18 mouse cellular contexts compared by ENCODE assay signal in genomic region chr2:173420481-173420880, GRCm38 (mm10).
DNase-seq lines count a peak whose midpoint lies in the region; ATAC-seq and TF ChIP-seq lines count a peak whose summit lies in the region.
"Had no signal": no experiment of that assay in that cellular context is flagged by ENCODE, and none has a peak within 500 bp of the region (broad histone marks: within the 10 kb centered on the region; RNA-seq: fewer than 3 reads in every experiment).

No protein-coding gene starts in this region.

- 0 out of 2 replicates have a peak overlapping the region, but pooled peaks have one; percentile 24 for H3K27ac ChIP-seq in hindbrain, embryonic 10.5 days
- H3K27ac ChIP-seq in hindbrain, embryonic 11.5 days (ENCODE audit: low read depth, low read length): no peak overlapping the region
- 0 out of 2 replicates have a peak overlapping the region, but pooled peaks have one; percentile 7 for H3K27ac ChIP-seq in midbrain, embryonic 10.5 days (replicated peaks)
- no peak overlapping the region for H3K27ac ChIP-seq in midbrain, postnatal 0 days (ENCODE audit: low read depth, low read length)
- H3K27ac ChIP-seq in embryonic facial prominence, embryonic 13.5 days: peak overlapping the region; percentile 33; the same call in 1 of the 2 replicates
- 0 out of 2 replicates have a peak overlapping the region, but pooled peaks have one; percentile 16 for H3K27ac ChIP-seq in stomach, embryonic 14.5 days (ENCODE audit: low read length)
- H3K27ac ChIP-seq: liver, embryonic 12.5 days; macrophage; midbrain, embryonic 15.5 days had no signal

- DNase-seq in hindbrain, embryonic 10.5 days (ENCODE audit: low spot score): no peak
- DNase-seq in hindbrain, embryonic 11.5 days (ENCODE audit: low spot score): no peak
- DNase-seq in midbrain, embryonic 10.5 days (ENCODE audit: low spot score): no peak
- no peak for DNase-seq in midbrain, postnatal 0 days (ENCODE audit: low spot score)
- DNase-seq in thymus, postnatal 14 days: no peak
- no peak for DNase-seq in cerebellum, postnatal 36 days
- DNase-seq: adrenal gland, postnatal 25 days; heart, adult 18-20 months; heart, postnatal 10 days; kidney, adult 2 months; kidney, postnatal 25 days; thymus, postnatal 4 days had no signal

- no peak for TF ChIP-seq CTCF in midbrain, postnatal 0 days (IDR thresholded peaks at IDR 0.05)

- H3K9ac ChIP-seq in hindbrain, embryonic 11.5 days (ENCODE audit: low read depth, low read length): no peak overlapping the region
- no peak overlapping the region for H3K9ac ChIP-seq in midbrain, postnatal 0 days (replicated peaks; ENCODE audit: low read length, poor library complexity, severe bottlenecking)
- no peak overlapping the region for H3K9ac ChIP-seq in embryonic facial prominence, embryonic 13.5 days
- H3K9ac ChIP-seq in stomach, embryonic 14.5 days (replicated peaks; ENCODE audit: low read depth, low read length): no peak overlapping the region
- H3K9ac ChIP-seq: liver, embryonic 12.5 days; midbrain, embryonic 15.5 days had no signal

- H3K4me1 ChIP-seq in hindbrain, embryonic 10.5 days (replicated peaks): 0 out of 2 replicates have a peak, but pooled peaks cover 5% of the 10 kb centered on the region
- no peaks in the 10 kb centered on the region for H3K4me1 ChIP-seq in hindbrain, embryonic 11.5 days (replicated peaks; ENCODE audit: control insufficient read depth, insufficient read depth, low read length)
- H3K4me1 ChIP-seq in midbrain, embryonic 10.5 days: no peaks in the 10 kb centered on the region
- no peaks in the 10 kb centered on the region for H3K4me1 ChIP-seq in midbrain, postnatal 0 days (ENCODE audit: insufficient read depth, low read length)
- H3K4me1 ChIP-seq in embryonic facial prominence, embryonic 13.5 days: peaks cover 7% of the 10 kb centered on the region
- no peaks in the 10 kb centered on the region for H3K4me1 ChIP-seq in stomach, embryonic 14.5 days (ENCODE audit: control insufficient read depth, insufficient read depth, low read length)
- H3K4me1 ChIP-seq: liver, embryonic 12.5 days; midbrain, embryonic 15.5 days had no signal

- no peaks in the 10 kb centered on the region for H3K27me3 ChIP-seq in hindbrain, embryonic 10.5 days (ENCODE audit: insufficient read depth, poor library complexity, severe bottlenecking)
- no peaks in the 10 kb centered on the region for H3K27me3 ChIP-seq in hindbrain, embryonic 11.5 days (ENCODE audit: control insufficient read depth, insufficient read depth, low read length)
- no peaks in the 10 kb centered on the region for H3K27me3 ChIP-seq in midbrain, embryonic 10.5 days (ENCODE audit: low read depth, poor library complexity, severe bottlenecking)
- no peaks in the 10 kb centered on the region for H3K27me3 ChIP-seq in midbrain, postnatal 0 days (ENCODE audit: insufficient read depth, low read length)
- H3K27me3 ChIP-seq in embryonic facial prominence, embryonic 13.5 days: no peaks in the 10 kb centered on the region
- H3K27me3 ChIP-seq in stomach, embryonic 14.5 days (ENCODE audit: control insufficient read depth, insufficient read depth, low read length): no peaks in the 10 kb centered on the region
- H3K27me3 ChIP-seq: liver, embryonic 12.5 days; midbrain, embryonic 15.5 days had no signal

- no peak overlapping the region for H3K4me2 ChIP-seq in hindbrain, embryonic 11.5 days (replicated peaks; ENCODE audit: low read depth, low read length)
- no peak overlapping the region for H3K4me2 ChIP-seq in midbrain, postnatal 0 days (ENCODE audit: low read depth, low read length, poor library complexity, severe bottlenecking)
- no peak overlapping the region for H3K4me2 ChIP-seq in embryonic facial prominence, embryonic 13.5 days
- no peak overlapping the region for H3K4me2 ChIP-seq in stomach, embryonic 14.5 days (replicated peaks; ENCODE audit: low read depth, low read length)
- H3K4me2 ChIP-seq: liver, embryonic 12.5 days; midbrain, embryonic 15.5 days had no signal

- H3K9me3 ChIP-seq in hindbrain, embryonic 10.5 days: no peaks in the 10 kb centered on the region
- H3K9me3 ChIP-seq in hindbrain, embryonic 11.5 days (ENCODE audit: control insufficient read depth, low read length): no peaks in the 10 kb centered on the region; the same call in 1 of the 2 replicates
- no peaks in the 10 kb centered on the region for H3K9me3 ChIP-seq in midbrain, embryonic 10.5 days (replicated peaks)
- no peaks in the 10 kb centered on the region for H3K9me3 ChIP-seq in midbrain, postnatal 0 days (ENCODE audit: low read length)
- H3K9me3 ChIP-seq in embryonic facial prominence, embryonic 13.5 days: no peaks in the 10 kb centered on the region; the same call in 1 of the 2 replicates
- H3K9me3 ChIP-seq in stomach, embryonic 14.5 days (ENCODE audit: control insufficient read depth, low read depth, low read length): no peaks in the 10 kb centered on the region
- H3K9me3 ChIP-seq: liver, embryonic 12.5 days; midbrain, embryonic 15.5 days had no signal

- H3K36me3 ChIP-seq in hindbrain, embryonic 10.5 days: no peaks in the 10 kb centered on the region
- no peaks in the 10 kb centered on the region for H3K36me3 ChIP-seq in hindbrain, embryonic 11.5 days (ENCODE audit: control insufficient read depth, insufficient read depth, low read length)
- H3K36me3 ChIP-seq in midbrain, embryonic 10.5 days: no peaks in the 10 kb centered on the region
- H3K36me3 ChIP-seq in midbrain, postnatal 0 days (ENCODE audit: insufficient read depth, low read length): no peaks in the 10 kb centered on the region
- no peaks in the 10 kb centered on the region for H3K36me3 ChIP-seq in embryonic facial prominence, embryonic 13.5 days
- H3K36me3 ChIP-seq in stomach, embryonic 14.5 days (ENCODE audit: control insufficient read depth, insufficient read depth, low read length): no peaks in the 10 kb centered on the region
- H3K36me3 ChIP-seq: liver, embryonic 12.5 days; midbrain, embryonic 15.5 days had no signal

- ATAC-seq in hindbrain, embryonic 11.5 days (ENCODE audit: low FRiP score): no peak
- ATAC-seq in midbrain, postnatal 0 days (ENCODE audit: low FRiP score): no peak
- no peak for ATAC-seq in embryonic facial prominence, embryonic 13.5 days (ENCODE audit: insufficient number of reproducible peaks, insufficient read depth, low FRiP score, low TSS enrichment, low read depth)
- ATAC-seq in stomach, embryonic 14.5 days (ENCODE audit: insufficient number of reproducible peaks, insufficient read depth, low FRiP score, low read depth): 0 out of 2 replicates have a peak, but pooled peaks have one; percentile 1
- ATAC-seq: CD4-positive, CD25-positive, alpha-beta regulatory T cell, adult 4 months; liver, embryonic 12.5 days; midbrain, embryonic 15.5 days had no signal

- 63% methylated on average over 5 of the region's 5 CpGs for WGBS in hindbrain, embryonic 10.5 days
- WGBS in hindbrain, embryonic 11.5 days: 73% methylated on average over 5 of the region's 5 CpGs
- WGBS in midbrain, embryonic 10.5 days: 80% methylated on average over 5 of the region's 5 CpGs
- WGBS in midbrain, postnatal 0 days: 78% methylated on average over 5 of the region's 5 CpGs
- 57% methylated on average over 5 of the region's 5 CpGs for WGBS in embryonic facial prominence, embryonic 13.5 days
- WGBS in stomach, embryonic 14.5 days: 49% methylated on average over 5 of the region's 5 CpGs

- H3K4me3 ChIP-seq in hindbrain, embryonic 10.5 days: no peak overlapping the region
- no peak overlapping the region for H3K4me3 ChIP-seq in hindbrain, embryonic 11.5 days (ENCODE audit: low read depth, low read length)
- no peak overlapping the region for H3K4me3 ChIP-seq in midbrain, embryonic 10.5 days
- no peak overlapping the region for H3K4me3 ChIP-seq in midbrain, postnatal 0 days (ENCODE audit: low read depth, low read length)
- no peak overlapping the region for H3K4me3 ChIP-seq in embryonic facial prominence, embryonic 13.5 days
- no peak overlapping the region for H3K4me3 ChIP-seq in stomach, embryonic 14.5 days (ENCODE audit: low read depth, low read length)
- H3K4me3 ChIP-seq: liver, embryonic 12.5 days; midbrain, embryonic 15.5 days had no signal

Comparison
In these comparisons a context has a peak if more than half of its experiments do, and no peak if none do; other contexts are left out.
1. H3K27ac ChIP-seq: peak in hindbrain, embryonic 10.5 days (single experiment), midbrain, embryonic 10.5 days (single experiment), embryonic facial prominence, embryonic 13.5 days (single experiment) and stomach, embryonic 14.5 days (single experiment); none in hindbrain, embryonic 11.5 days (single experiment) and midbrain, postnatal 0 days (single experiment).